Mouse (Mus musculus): ENCODE results near the gene Zfp36l1.

Gene Zfp36l1

GRCm38 (mm10) chr12:80112852-80113551 lies at the start of gene Zfp36l1:
Gene Zfp36l1, minus strand, starts transcription at chr12:80113013.
- peak; percentile 95 to 97 for DNase-seq

GRCm38 (mm10) chr12:80162448-80162847 lies 49.6 kb upstream of the Zfp36l1 start:
- no peak for DNase-seq

- no peak for DNase-seq
Measured at GRCm38 (mm10) chr12:80157675-80158074, 44.9 kb upstream of the Zfp36l1 start.

- peak in 1 of 2 experiments; percentile 71 for DNase-seq
Measured at GRCm38 (mm10) chr12:80153687-80154326, 41.0 kb upstream of the Zfp36l1 start.

GRCm38 (mm10) chr12:80153078-80153477 lies 40.3 kb upstream of the Zfp36l1 start:
- no peak for DNase-seq

- DNase-seq: no peak
Measured at GRCm38 (mm10) chr12:80151821-80152220, 39.0 kb upstream of the Zfp36l1 start.

GRCm38 (mm10) chr12:80150624-80151023 lies 37.8 kb upstream of the Zfp36l1 start:
- peak; percentile 65 to 67 for DNase-seq

- DNase-seq: no peak
Measured at GRCm38 (mm10) chr12:80147563-80148214, 34.9 kb upstream of the Zfp36l1 start.

- peak; percentile 79 to 81 for DNase-seq
Measured at GRCm38 (mm10) chr12:80146227-80147223, 33.7 kb upstream of the Zfp36l1 start.

- no peak for DNase-seq
Measured at GRCm38 (mm10) chr12:80145365-80145764, 32.6 kb upstream of the Zfp36l1 start.

GRCm38 (mm10) chr12:80144846-80145245 lies 32.0 kb upstream of the Zfp36l1 start:
- DNase-seq: no peak

GRCm38 (mm10) chr12:80141470-80141869 lies 28.7 kb upstream of the Zfp36l1 start:
- peak; percentile 53 to 74 for DNase-seq

- DNase-seq: no peak
Measured at GRCm38 (mm10) chr12:80141011-80141410, 28.2 kb upstream of the Zfp36l1 start.

- no peak for DNase-seq
Measured at GRCm38 (mm10) chr12:80137744-80138143, 24.9 kb upstream of the Zfp36l1 start.

- no peak for DNase-seq
Measured at GRCm38 (mm10) chr12:80137246-80137645, 24.4 kb upstream of the Zfp36l1 start.

- peak in 1 of 2 experiments; percentile 59 for DNase-seq
Measured at GRCm38 (mm10) chr12:80136264-80136930, 23.6 kb upstream of the Zfp36l1 start.

GRCm38 (mm10) chr12:80135173-80135572 lies 22.4 kb upstream of the Zfp36l1 start:
- DNase-seq: peak; percentile 65 to 79

GRCm38 (mm10) chr12:80133011-80133545 lies 20.3 kb upstream of the Zfp36l1 start:
- no peak for DNase-seq

GRCm38 (mm10) chr12:80132250-80133003 lies 19.6 kb upstream of the Zfp36l1 start:
- DNase-seq: peak; percentile 90 to 95

- peak; percentile 18 to 21 for DNase-seq
Measured at GRCm38 (mm10) chr12:80131359-80132249, 18.8 kb upstream of the Zfp36l1 start.
